In the genomic region with DNA sequence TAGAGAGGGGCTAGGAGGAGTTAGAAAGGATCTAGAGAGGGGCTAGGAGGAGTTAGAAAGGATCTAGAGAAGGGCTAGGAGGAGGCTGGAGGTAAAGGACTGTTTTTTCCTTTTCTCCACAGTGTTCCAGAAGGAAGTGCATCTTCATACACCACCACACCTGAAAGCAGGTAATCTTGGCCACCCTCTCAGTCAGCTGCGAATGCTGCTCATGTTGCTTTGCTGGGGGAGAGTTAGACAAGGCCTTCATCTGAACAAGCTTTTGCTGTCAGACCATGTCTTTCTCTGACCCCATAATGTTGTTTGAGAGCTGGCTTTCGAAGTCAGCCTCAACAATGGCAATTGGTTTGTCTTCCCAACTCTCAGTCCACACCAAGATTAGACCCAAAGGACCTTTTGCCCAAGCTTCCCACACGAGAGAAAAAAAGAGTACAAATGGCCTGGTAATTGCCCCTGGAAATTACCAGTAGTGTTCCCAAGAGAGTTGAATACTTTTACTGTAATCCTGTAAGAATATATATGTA, we compare ENCODE assay signal across 1 mouse cellular context.
TF ChIP-seq lines count a peak whose summit lies in the region.

No protein-coding gene starts in this region.

TF ChIP-seq in MEL, 35 proteins besides CTCF, POLR2A, EP300 and RAD21:
- TF ChIP-seq HCFC1 (IDR thresholded peaks at IDR 0.05; ENCODE audit: low read depth, low read length) (no peak), CHD2 (IDR thresholded peaks at IDR 0.05; ENCODE audit: low read length) (no peak), RCOR1 (IDR thresholded peaks at IDR 0.05; ENCODE audit: low read depth, low read length) (no peak), MAZ (IDR thresholded peaks at IDR 0.05; ENCODE audit: low read depth, low read length) (no peak), GABPA (IDR thresholded peaks at IDR 0.05; ENCODE audit: low read depth, low read length) (no peak), USF1 (IDR thresholded peaks at IDR 0.05; ENCODE audit: low read depth, low read length) (no peak), BHLHE40 (IDR thresholded peaks at IDR 0.05; ENCODE audit: borderline replicate concordance, low read depth, low read length) (0 out of 2 replicates have a peak, but pooled peaks have one; percentile 10), TAL1 (IDR thresholded peaks at IDR 0.05; ENCODE audit: low read length) (no peak), MAFK (IDR thresholded peaks at IDR 0.05; ENCODE audit: borderline replicate concordance, low read depth, low read length) (no peak), ZC3H11A (IDR thresholded peaks at IDR 0.05; ENCODE audit: low read depth, low read length) (no peak), MYC (IDR thresholded peaks at IDR 0.05; ENCODE audit: low read depth, low read length) (no peak), KAT2A (conservative IDR thresholded peaks at IDR 0.05; ENCODE audit: low read depth, low read length) (no peak), ZKSCAN1 (IDR thresholded peaks at IDR 0.05; ENCODE audit: low read depth, low read length) (no peak), MAX (IDR thresholded peaks at IDR 0.05; ENCODE audit: low read length) (no peak), POLR2AphosphoS2 (IDR thresholded peaks at IDR 0.05; ENCODE audit: low read length) (peak; percentile 46), NRF1 (IDR thresholded peaks at IDR 0.05; ENCODE audit: insufficient read depth, low read depth, low read length, poor library complexity, severe bottlenecking) (no peak), JUND (IDR thresholded peaks at IDR 0.05; ENCODE audit: low read depth, low read length) (no peak), USF2 (IDR thresholded peaks at IDR 0.05; ENCODE audit: borderline replicate concordance in 1 of 2, insufficient read depth in 1 of 2, low read depth in 1 of 2, low read length in 2 of 2) (no peak), TCF12 (IDR thresholded peaks at IDR 0.05; ENCODE audit: low read depth, low read length) (no peak), SIN3A (IDR thresholded peaks at IDR 0.05; ENCODE audit: low read length) (no peak), MEF2A (IDR thresholded peaks at IDR 0.05; ENCODE audit: extremely low read depth, insufficient replicate concordance, low read depth, low read length, poor library complexity, severe bottlenecking) (no peak), CHD1 (IDR thresholded peaks at IDR 0.05; ENCODE audit: low read depth, low read length) (peak; percentile 44; the same call in 1 of the 2 replicates), UBTF (IDR thresholded peaks at IDR 0.05; ENCODE audit: borderline replicate concordance, insufficient read depth, low read depth, low read length) (no peak), TBP (IDR thresholded peaks at IDR 0.05; ENCODE audit: low read depth, low read length) (no peak), ETS1 (IDR thresholded peaks at IDR 0.05; ENCODE audit: low read depth, low read length) (no peak), ZNF384 (IDR thresholded peaks at IDR 0.05; ENCODE audit: low read depth, low read length) (no peak), ELF1 (IDR thresholded peaks at IDR 0.05; ENCODE audit: low read depth, low read length) (no peak), MYB (IDR thresholded peaks at IDR 0.05; ENCODE audit: low read depth, low read length) (0 out of 2 replicates have a peak, but pooled peaks have one; percentile 30), E2F4 (IDR thresholded peaks at IDR 0.05; ENCODE audit: borderline replicate concordance, low read depth, low read length) (no peak), SMC3 (IDR thresholded peaks at IDR 0.05; ENCODE audit: low read depth, low read length) (no peak; the same call in 1 of the 2 replicates), POLR2AphosphoS5 (IDR thresholded peaks at IDR 0.05; ENCODE audit: borderline replicate concordance, low read depth, low read length) (no peak), ZMIZ1 (IDR thresholded peaks at IDR 0.05; ENCODE audit: low read depth, low read length) (peak; percentile 87; the same call in 1 of the 2 replicates), MXI1 (IDR thresholded peaks at IDR 0.05; ENCODE audit: low read depth, low read length) (no peak; the same call in 1 of the 2 replicates), GATA1 (IDR thresholded peaks at IDR 0.05; ENCODE audit: low read depth, low read length) (no peak), NELFE (IDR thresholded peaks at IDR 0.05; ENCODE audit: low read depth, low read length) (peak; percentile 22; the same call in 1 of the 2 replicates)
